Mouse (Mus musculus) frontal cortex, postnatal 25 days (tissue): ENCODE results near the gene 6030468B19Rik.

ENCODE experiments used
- DNase-seq, 2 experiments: peaks; one replicate each; pipeline ENCODE4 v3.0.0; 2022; ENCODE audit warnings: low spot score in 2 of 2

6030468B19Rik gene

GRCm38 (mm10) chr11:117797511-117798159 is at the start of gene 6030468B19Rik:
Gene 6030468B19Rik (plus strand): TSS chr11:117797660.
- no peak for DNase-seq

- no peak for DNase-seq
Measured at GRCm38 (mm10) chr11:117748628-117749027, 48.8 kb upstream of the 6030468B19Rik start.

GRCm38 (mm10) chr11:117749414-117749813 is 48.0 kb upstream of the 6030468B19Rik start:
- DNase-seq: no peak

- no peak for DNase-seq
Measured at GRCm38 (mm10) chr11:117751544-117751943, 45.9 kb upstream of the 6030468B19Rik start.

GRCm38 (mm10) chr11:117755891-117756290 is 41.6 kb upstream of the 6030468B19Rik start:
- DNase-seq: no peak

GRCm38 (mm10) chr11:117759267-117759666 is 38.2 kb upstream of the 6030468B19Rik start:
- DNase-seq: no peak

GRCm38 (mm10) chr11:117760374-117761119 is 36.9 kb upstream of the 6030468B19Rik start:
- DNase-seq: no peak

- DNase-seq: no peak
Measured at GRCm38 (mm10) chr11:117761801-117762200, 35.7 kb upstream of the 6030468B19Rik start.

GRCm38 (mm10) chr11:117762246-117762645 is 35.2 kb upstream of the 6030468B19Rik start:
- no peak for DNase-seq

GRCm38 (mm10) chr11:117764319-117764718 is 33.1 kb upstream of the 6030468B19Rik start:
- DNase-seq: no peak

- DNase-seq: no peak
Measured at GRCm38 (mm10) chr11:117765361-117765760, 32.1 kb upstream of the 6030468B19Rik start.

GRCm38 (mm10) chr11:117766275-117766674 is 31.2 kb upstream of the 6030468B19Rik start:
- no peak for DNase-seq

GRCm38 (mm10) chr11:117768725-117769682 is 28.5 kb upstream of the 6030468B19Rik start:
- DNase-seq: no peak

GRCm38 (mm10) chr11:117769683-117770047 is 27.8 kb upstream of the 6030468B19Rik start:
- DNase-seq: no peak

GRCm38 (mm10) chr11:117770407-117770806 is 27.1 kb upstream of the 6030468B19Rik start:
- DNase-seq: no peak

- no peak for DNase-seq
Measured at GRCm38 (mm10) chr11:117772352-117772751, 25.1 kb upstream of the 6030468B19Rik start.

GRCm38 (mm10) chr11:117774925-117775324 is 22.5 kb upstream of the 6030468B19Rik start:
- no peak for DNase-seq

- DNase-seq: no peak
Measured at GRCm38 (mm10) chr11:117775540-117775939, 21.9 kb upstream of the 6030468B19Rik start.

GRCm38 (mm10) chr11:117776085-117776792 is 21.2 kb upstream of the 6030468B19Rik start:
- no peak for DNase-seq

GRCm38 (mm10) chr11:117777111-117777510 is 20.3 kb upstream of the 6030468B19Rik start:
- DNase-seq: no peak

- DNase-seq: no peak
Measured at GRCm38 (mm10) chr11:117778031-117778430, 19.4 kb upstream of the 6030468B19Rik start.
